28 mouse cellular contexts compared by ENCODE assay signal in genomic region chr2:54099939-54100338, GRCm38 (mm10). TPM values are rescaled to one million over a fixed set of nuclear protein-coding genes. Genes with fewer than 3 reads are reported as not detected.
DNase-seq lines count a peak whose midpoint lies in the region; ATAC-seq and TF ChIP-seq lines count a peak whose summit lies in the region.
"Had no signal": no experiment of that assay in that cellular context is flagged by ENCODE, and none has a peak within 500 bp of the region (broad histone marks: within the 10 kb centered on the region; RNA-seq: fewer than 3 reads in every experiment).

No protein-coding gene starts in this region.

- H3K9me3 ChIP-seq in intestine, postnatal 0 days (ENCODE audit: control insufficient read depth): no peaks in the 10 kb centered on the region
- H3K9me3 ChIP-seq in intestine, embryonic 15.5 days: no peaks in the 10 kb centered on the region
- no peaks in the 10 kb centered on the region for H3K9me3 ChIP-seq in midbrain, postnatal 0 days (ENCODE audit: low read length)
- no peaks in the 10 kb centered on the region for H3K9me3 ChIP-seq in midbrain, embryonic 11.5 days (ENCODE audit: control insufficient read depth, low read length)
- no peaks in the 10 kb centered on the region for H3K9me3 ChIP-seq in stomach, postnatal 0 days (ENCODE audit: control insufficient read depth, low read length)
- H3K9me3 ChIP-seq: forebrain, embryonic 12.5 days; hindbrain, embryonic 10.5 days; limb, embryonic 15.5 days; neural tube, embryonic 15.5 days had no signal

- ATAC-seq in intestine, postnatal 0 days: no peak
- ATAC-seq in intestine, embryonic 15.5 days: no peak
- ATAC-seq in midbrain, postnatal 0 days (ENCODE audit: low FRiP score): no peak
- no peak for ATAC-seq in midbrain, embryonic 11.5 days (ENCODE audit: low FRiP score)
- ATAC-seq in stomach, postnatal 0 days (ENCODE audit: low FRiP score, low TSS enrichment): no peak
- ATAC-seq: CD4-positive, CD25-positive, alpha-beta regulatory T cell, adult 4 months had no signal

- no peaks in the 10 kb centered on the region for H3K27me3 ChIP-seq in intestine, postnatal 0 days (replicated peaks; ENCODE audit: control insufficient read depth, insufficient read depth, low read length)
- no peaks in the 10 kb centered on the region for H3K27me3 ChIP-seq in intestine, embryonic 15.5 days (replicated peaks)
- no peaks in the 10 kb centered on the region for H3K27me3 ChIP-seq in midbrain, postnatal 0 days (ENCODE audit: insufficient read depth, low read length)
- no peaks in the 10 kb centered on the region for H3K27me3 ChIP-seq in midbrain, embryonic 11.5 days (ENCODE audit: control insufficient read depth, insufficient read depth, low read length)
- no peaks in the 10 kb centered on the region for H3K27me3 ChIP-seq in stomach, postnatal 0 days (ENCODE audit: control insufficient read depth, insufficient read depth, low read length)
- H3K27me3 ChIP-seq: forebrain, embryonic 12.5 days; limb, embryonic 15.5 days; neural tube, embryonic 15.5 days had no signal

- H3K4me1 ChIP-seq in intestine, postnatal 0 days (replicated peaks; ENCODE audit: control insufficient read depth, insufficient read depth, low read length): no peaks in the 10 kb centered on the region
- H3K4me1 ChIP-seq in intestine, embryonic 15.5 days (replicated peaks): no peaks in the 10 kb centered on the region
- H3K4me1 ChIP-seq in midbrain, postnatal 0 days (ENCODE audit: insufficient read depth, low read length): no peaks in the 10 kb centered on the region
- H3K4me1 ChIP-seq in midbrain, embryonic 11.5 days (ENCODE audit: control insufficient read depth, insufficient read depth, low read length): no peaks in the 10 kb centered on the region; the same call in 1 of the 2 replicates
- H3K4me1 ChIP-seq in stomach, postnatal 0 days (replicated peaks; ENCODE audit: control insufficient read depth, insufficient read depth): no peaks in the 10 kb centered on the region
- H3K4me1 ChIP-seq: forebrain, embryonic 12.5 days; hindbrain, embryonic 10.5 days; limb, embryonic 15.5 days; neural tube, embryonic 15.5 days had no signal

- peak; percentile 8 for DNase-seq in embryo, embryonic 10.5 days (ENCODE audit: low spot score)
- DNase-seq in embryo, embryonic 10 days (ENCODE audit: low spot score): no peak
- peak; percentile 27 for DNase-seq in midbrain, postnatal 0 days (ENCODE audit: low spot score)
- DNase-seq in midbrain, embryonic 11.5 days (ENCODE audit: low spot score, missing footprints): no peak
- DNase-seq in stomach, postnatal 0 days (ENCODE audit: low spot score): no peak
- DNase-seq in left cerebral cortex, adult 18-20 months (ENCODE audit: low spot score in 2 of 2): no peak
- DNase-seq: adrenal gland, adult 8-10 months; cerebellum, adult 8-10 months; cerebellum, postnatal 36 days; gastrocnemius, postnatal 10 days; heart, adult 11 months; heart, postnatal 10 days; kidney, adult 8-10 months; kidney, postnatal 14 days; lung, postnatal 4 days; right cerebral cortex, postnatal 14 days; spleen, adult 18-20 months; thymus, postnatal 14 days had no signal

- no peak overlapping the region for H3K9ac ChIP-seq in intestine, postnatal 0 days (ENCODE audit: low read depth, low read length)
- no peak overlapping the region for H3K9ac ChIP-seq in intestine, embryonic 15.5 days
- H3K9ac ChIP-seq in midbrain, postnatal 0 days (replicated peaks; ENCODE audit: low read length, poor library complexity, severe bottlenecking): no peak overlapping the region
- no peak overlapping the region for H3K9ac ChIP-seq in midbrain, embryonic 11.5 days (ENCODE audit: low read length)
- no peak overlapping the region for H3K9ac ChIP-seq in stomach, postnatal 0 days (ENCODE audit: low read length)
- H3K9ac ChIP-seq: forebrain, embryonic 12.5 days; limb, embryonic 15.5 days; liver, embryonic 14.5 days; neural tube, embryonic 15.5 days had no signal

- H3K4me3 ChIP-seq in intestine, postnatal 0 days (ENCODE audit: low read depth, low read length): no peak overlapping the region
- no peak overlapping the region for H3K4me3 ChIP-seq in intestine, embryonic 15.5 days (replicated peaks)
- H3K4me3 ChIP-seq in midbrain, postnatal 0 days (ENCODE audit: low read depth, low read length): no peak overlapping the region
- H3K4me3 ChIP-seq in midbrain, embryonic 11.5 days (ENCODE audit: low read depth, low read length): no peak overlapping the region
- H3K4me3 ChIP-seq in stomach, postnatal 0 days (ENCODE audit: low read depth, low read length): no peak overlapping the region
- H3K4me3 ChIP-seq: forebrain, embryonic 12.5 days; hindbrain, embryonic 10.5 days; limb, embryonic 15.5 days; neural tube, embryonic 15.5 days had no signal

- WGBS in intestine, postnatal 0 days: 66% methylated on average over 1 of the region's 1 CpGs
- WGBS in intestine, embryonic 15.5 days: 84% methylated on average over 1 of the region's 1 CpGs
- 88% methylated on average over 1 of the region's 1 CpGs for WGBS in midbrain, postnatal 0 days
- WGBS in midbrain, embryonic 11.5 days: 86% methylated on average over 1 of the region's 1 CpGs
- 65% methylated on average over 1 of the region's 1 CpGs for WGBS in stomach, postnatal 0 days

- no peaks in the 10 kb centered on the region for H3K36me3 ChIP-seq in intestine, postnatal 0 days (ENCODE audit: control insufficient read depth, insufficient read depth)
- H3K36me3 ChIP-seq in intestine, embryonic 15.5 days: no peaks in the 10 kb centered on the region
- no peaks in the 10 kb centered on the region for H3K36me3 ChIP-seq in midbrain, postnatal 0 days (ENCODE audit: insufficient read depth, low read length)
- no peaks in the 10 kb centered on the region for H3K36me3 ChIP-seq in midbrain, embryonic 11.5 days (ENCODE audit: control insufficient read depth, insufficient read depth, low read length)
- H3K36me3 ChIP-seq in stomach, postnatal 0 days (ENCODE audit: control insufficient read depth, insufficient read depth, low read length): no peaks in the 10 kb centered on the region
- H3K36me3 ChIP-seq: forebrain, embryonic 12.5 days; hindbrain, embryonic 10.5 days; limb, embryonic 15.5 days; neural tube, embryonic 15.5 days had no signal

- H3K4me2 ChIP-seq in intestine, postnatal 0 days (replicated peaks; ENCODE audit: low read depth): no peak overlapping the region
- no peak overlapping the region for H3K4me2 ChIP-seq in intestine, embryonic 15.5 days (replicated peaks)
- no peak overlapping the region for H3K4me2 ChIP-seq in midbrain, postnatal 0 days (ENCODE audit: low read depth, low read length, poor library complexity, severe bottlenecking)
- no peak overlapping the region for H3K4me2 ChIP-seq in midbrain, embryonic 11.5 days
- no peak overlapping the region for H3K4me2 ChIP-seq in stomach, postnatal 0 days (replicated peaks; ENCODE audit: low read depth)
- H3K4me2 ChIP-seq: forebrain, embryonic 12.5 days; heart, embryonic 11.5 days; limb, embryonic 15.5 days; neural tube, embryonic 15.5 days had no signal

- H3K27ac ChIP-seq in intestine, postnatal 0 days (ENCODE audit: low read depth, low read length): no peak overlapping the region
- H3K27ac ChIP-seq in intestine, embryonic 15.5 days: no peak overlapping the region
- H3K27ac ChIP-seq in midbrain, postnatal 0 days (ENCODE audit: low read depth, low read length): no peak overlapping the region
- H3K27ac ChIP-seq in midbrain, embryonic 11.5 days (ENCODE audit: low read depth, low read length): no peak overlapping the region
- H3K27ac ChIP-seq in stomach, postnatal 0 days (replicated peaks): no peak overlapping the region
- H3K27ac ChIP-seq: forebrain, embryonic 12.5 days; hindbrain, embryonic 10.5 days; limb, embryonic 15.5 days; liver, embryonic 14.5 days; neural tube, embryonic 15.5 days had no signal

- 0 out of 2 replicates have a peak, but pooled peaks have one; percentile 16 for TF ChIP-seq CTCF in intestine, postnatal 0 days (IDR thresholded peaks at IDR 0.05; ENCODE audit: low read depth)
- peak; percentile 68 for TF ChIP-seq CTCF in midbrain, postnatal 0 days (IDR thresholded peaks at IDR 0.05)
- TF ChIP-seq CTCF in stomach, postnatal 0 days (IDR thresholded peaks at IDR 0.05; ENCODE audit: low read depth): peak; percentile 34; the same call in 1 of the 2 replicates

- no peak for TF ChIP-seq EP300 in stomach, postnatal 0 days (optimal IDR thresholded peaks at IDR 0.05)

RNA-seq across cellular contexts. Expression of gene Rprm, which starts 14.6 kb away (rescaled TPM):
- polyA plus RNA-seq in intestine, postnatal 0 days (2015; fragmentation: Nextera tagmentation; extraction: Ambion mirVana): 2.6 and 3.8 TPM in 2 replicates
- 6.6 and 7.2 TPM in 2 replicates for polyA plus RNA-seq in intestine, embryonic 15.5 days (2015; fragmentation: Nextera tagmentation; extraction: Ambion mirVana)
- 70.5 and 75.0 TPM in 2 replicates for total RNA-seq in midbrain, postnatal 0 days (2014; rRNA removed)
- 142 and 146 TPM in 2 replicates for polyA plus RNA-seq in midbrain, postnatal 0 days (2015; fragmentation: Nextera tagmentation; extraction: Ambion mirVana)
- polyA plus RNA-seq in midbrain, embryonic 11.5 days (2014; fragmentation: Nextera tagmentation; extraction: Ambion mirVana): 40.7 and 48.1 TPM in 2 replicates
- polyA plus RNA-seq in stomach, postnatal 0 days (2015; fragmentation: Nextera tagmentation; extraction: Ambion mirVana): 3.9 and 4.9 TPM in 2 replicates
- total RNA-seq in left cerebral cortex, adult 18-20 months (2021): 10 to 100 TPM; 73.1 to 83.3 TPM
- total RNA-seq: megakaryocyte-erythroid progenitor cell, adult 5-6 weeks had no signal
- polyA plus RNA-seq: CD4-positive, CD25-positive, alpha-beta regulatory T cell, adult 4 months had no signal

Comparison
In these comparisons a context has a peak if more than half of its experiments do, and no peak if none do; other contexts are left out.
1. DNase-seq: peak in embryo, embryonic 10.5 days (single experiment) and midbrain, postnatal 0 days (single experiment); none in embryo, embryonic 10 days (single experiment), midbrain, embryonic 11.5 days (single experiment), stomach, postnatal 0 days (single experiment) and left cerebral cortex, adult 18-20 months (0 of 2).
2. CTCF ChIP-seq: peak in every context shown above with its lines; median percentile 68 in midbrain, postnatal 0 days; 34 in stomach, postnatal 0 days; 16 in intestine, postnatal 0 days.